Mouse (Mus musculus): ENCODE measurements around the gene Gja3. TPM values are rescaled to one million over a fixed set of nuclear protein-coding genes. Genes with fewer than 3 reads are reported as not detected.
"Not testable (repeated sequence)": the region's sequence is repeated elsewhere in the genome, so short reads cannot be mapped to it uniquely, and the experiment has no call there.

Gene Gja3
- polyA plus RNA-seq, 1 experiment from 2014 or later = 57.0 TPM

DNA sequence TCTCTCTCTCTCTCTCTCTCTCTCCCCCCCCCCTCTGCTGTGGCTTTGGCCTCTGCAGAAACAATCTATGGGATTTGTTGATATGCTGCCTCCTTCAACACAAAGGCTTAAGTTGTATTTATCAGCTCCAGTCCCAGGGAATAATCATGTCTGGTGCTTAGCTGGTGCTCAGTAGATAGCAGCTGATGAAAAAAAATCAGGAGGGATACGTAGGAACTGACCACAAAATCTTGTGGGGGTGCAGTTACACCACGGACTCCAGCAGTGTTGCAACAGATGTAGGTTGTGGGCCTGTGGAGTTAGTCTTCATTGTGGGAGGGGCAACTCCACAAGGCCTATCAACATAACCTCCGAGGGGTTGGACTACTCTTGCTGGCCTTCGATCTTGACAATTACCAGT, 38.0 kb upstream of the Gja3 start:
- H3K27me3 ChIP-seq (ENCODE audit: control insufficient read depth, insufficient read depth, low read length) = 0 out of 2 replicates have a peak, but pooled peaks cover 2% of the 10 kb centered on the region
- H3K27ac ChIP-seq (ENCODE audit: low read length) = no peak overlapping the region
- no peaks in the 10 kb centered on the region for H3K4me1 ChIP-seq (ENCODE audit: control insufficient read depth, insufficient read depth, low read length)
- WGBS = 53% methylated on average over 4 of the region's 4 CpGs
- no peaks in the 10 kb centered on the region for H3K9me3 ChIP-seq (replicated peaks; ENCODE audit: control insufficient read depth, low read length)
- no peaks in the 10 kb centered on the region for H3K36me3 ChIP-seq (ENCODE audit: control insufficient read depth, insufficient read depth)
- no peak overlapping the region for H3K4me3 ChIP-seq (ENCODE audit: low read length)
- no peak overlapping the region for H3K9ac ChIP-seq (ENCODE audit: low read length)
- ATAC-seq (replicated peaks; ENCODE audit: extremely low read depth, insufficient read depth, low FRiP score) = no peak
- H3K4me2 ChIP-seq (ENCODE audit: low read depth, low read length) = no peak overlapping the region

DNA sequence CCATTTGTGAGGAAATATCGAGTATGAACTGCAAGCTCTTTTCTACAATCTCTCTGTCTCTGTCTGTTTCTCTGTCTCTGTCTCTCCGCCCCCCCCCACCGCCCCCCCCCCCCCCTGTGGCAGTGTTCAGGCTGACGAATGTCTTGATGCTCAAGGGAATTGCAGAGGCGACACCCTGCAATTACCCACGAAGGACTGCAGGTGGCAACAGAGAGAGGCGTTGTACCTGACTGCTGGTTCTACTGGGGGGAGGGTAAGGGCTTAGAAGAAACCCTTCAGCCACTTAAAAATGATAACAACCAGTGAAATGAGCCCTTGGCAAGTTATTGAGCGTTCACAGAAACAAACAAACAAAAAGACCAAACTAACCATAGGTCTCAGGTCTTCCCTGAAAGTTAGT, 35.1 kb upstream of the Gja3 start:
- no peak for ATAC-seq (replicated peaks; ENCODE audit: extremely low read depth, insufficient read depth, low FRiP score)

DNA sequence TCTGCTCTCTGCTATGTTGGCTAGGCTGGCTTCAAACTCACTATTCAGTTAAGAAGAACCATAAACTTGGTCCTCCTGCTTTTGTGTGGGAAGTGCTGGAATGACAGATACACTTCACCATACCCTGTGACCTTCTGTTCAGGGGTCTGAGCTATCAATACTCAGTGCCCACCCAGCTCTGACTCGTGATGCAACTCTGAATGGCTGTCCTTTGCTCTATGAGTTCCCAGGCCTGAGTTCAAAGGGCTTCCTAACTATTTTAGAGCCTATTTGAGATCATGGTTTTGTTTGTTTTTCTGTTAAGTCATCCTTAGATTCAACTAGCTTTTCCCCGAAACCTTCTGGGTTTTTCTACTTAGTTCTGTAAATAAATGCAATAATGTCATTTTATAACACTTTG, 32.1 kb upstream of the Gja3 start:
- 58% methylated on average over 2 of the region's 2 CpGs for WGBS
- H3K9ac ChIP-seq (ENCODE audit: low read length) = no peak overlapping the region
- no peak overlapping the region for H3K4me3 ChIP-seq (ENCODE audit: low read length)
- H3K27ac ChIP-seq (ENCODE audit: low read length) = no peak overlapping the region
- H3K27me3 ChIP-seq (ENCODE audit: control insufficient read depth, insufficient read depth, low read length) = no peaks in the 10 kb centered on the region
- H3K4me2 ChIP-seq (ENCODE audit: low read depth, low read length) = no peak overlapping the region
- ATAC-seq (replicated peaks; ENCODE audit: extremely low read depth, insufficient read depth, low FRiP score) = no peak
- H3K4me1 ChIP-seq (ENCODE audit: control insufficient read depth, insufficient read depth, low read length) = peaks cover 4% of the 10 kb centered on the region
- H3K36me3 ChIP-seq (ENCODE audit: control insufficient read depth, insufficient read depth) = no peaks in the 10 kb centered on the region
- H3K9me3 ChIP-seq (replicated peaks; ENCODE audit: control insufficient read depth, low read length) = no peaks in the 10 kb centered on the region

More for the DNA sequence above, 35.1 kb upstream of the Gja3 start:
- WGBS = 10% methylated on average over 7 of the region's 8 CpGs
- no peak overlapping the region for H3K4me2 ChIP-seq (ENCODE audit: low read depth, low read length)
- no peak overlapping the region for H3K9ac ChIP-seq (ENCODE audit: low read length)
- H3K4me3 ChIP-seq (ENCODE audit: low read length) = no peak overlapping the region
- no peaks in the 10 kb centered on the region for H3K36me3 ChIP-seq (ENCODE audit: control insufficient read depth, insufficient read depth)
- H3K27ac ChIP-seq (ENCODE audit: low read length) = no peak overlapping the region
- no peaks in the 10 kb centered on the region for H3K4me1 ChIP-seq (ENCODE audit: control insufficient read depth, insufficient read depth, low read length)
- no peaks in the 10 kb centered on the region for H3K27me3 ChIP-seq (ENCODE audit: control insufficient read depth, insufficient read depth, low read length)
- no peaks in the 10 kb centered on the region for H3K9me3 ChIP-seq (replicated peaks; ENCODE audit: control insufficient read depth, low read length)

DNA sequence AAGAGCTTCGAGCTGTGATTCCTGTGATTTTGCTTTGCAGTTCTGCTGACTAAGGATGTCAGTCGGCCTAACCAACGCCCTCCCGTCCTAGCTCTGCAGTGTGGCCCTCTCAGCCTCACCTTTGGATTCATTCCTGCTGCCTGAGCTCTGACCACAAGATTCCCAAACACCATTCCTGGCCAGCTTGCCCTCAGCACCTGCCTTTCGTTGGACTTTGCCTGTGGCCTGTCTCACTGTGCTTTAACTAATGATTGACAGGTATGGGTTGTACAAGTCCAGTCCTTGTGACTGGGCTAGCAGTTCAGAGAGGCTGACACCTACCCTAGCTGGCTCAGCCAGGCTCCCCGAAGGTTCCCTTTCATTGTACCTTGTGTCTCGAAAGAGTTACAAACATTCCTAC, 31.2 kb upstream of the Gja3 start:
- H3K4me3 ChIP-seq (ENCODE audit: low read length) = no peak overlapping the region

DNA sequence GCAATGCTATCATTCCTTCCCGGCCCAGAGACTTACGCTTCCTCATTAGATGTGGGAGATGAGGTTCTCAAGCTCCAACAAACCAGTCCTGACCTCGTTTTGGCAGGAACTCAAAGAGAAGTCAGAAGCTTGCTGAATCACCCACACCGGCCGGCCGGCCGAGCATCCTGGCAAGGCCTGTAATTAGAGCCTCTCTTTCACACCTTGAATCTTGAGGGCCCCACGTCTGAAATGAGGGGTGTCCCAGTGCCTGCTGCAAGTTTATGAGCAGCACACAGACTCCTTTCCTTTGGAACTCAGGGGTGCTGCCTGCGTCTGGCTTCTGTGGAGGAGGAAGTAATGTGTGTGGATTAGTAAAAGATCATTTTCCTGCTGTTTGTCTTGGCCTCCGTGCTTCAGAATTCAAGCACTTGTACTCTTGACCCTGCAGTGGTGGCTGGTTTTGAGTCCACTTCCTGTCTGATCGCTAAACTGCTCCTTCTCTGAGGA, 26.3 kb upstream of the Gja3 start:
- ATAC-seq (replicated peaks; ENCODE audit: extremely low read depth, insufficient read depth, low FRiP score) = no peak
- no peaks in the 10 kb centered on the region for H3K36me3 ChIP-seq (ENCODE audit: control insufficient read depth, insufficient read depth)
- no peak overlapping the region for H3K9ac ChIP-seq (ENCODE audit: low read length)
- H3K4me3 ChIP-seq (ENCODE audit: low read length) = no peak overlapping the region
- H3K27me3 ChIP-seq (ENCODE audit: control insufficient read depth, insufficient read depth, low read length) = no peaks in the 10 kb centered on the region
- peaks cover 4% of the 10 kb centered on the region for H3K4me1 ChIP-seq (ENCODE audit: control insufficient read depth, insufficient read depth, low read length)
- H3K4me2 ChIP-seq (ENCODE audit: low read depth, low read length) = no peak overlapping the region
- no peaks in the 10 kb centered on the region for H3K9me3 ChIP-seq (replicated peaks; ENCODE audit: control insufficient read depth, low read length)
- H3K27ac ChIP-seq (ENCODE audit: low read length) = no peak overlapping the region
- 32% methylated on average over 11 of the region's 11 CpGs for WGBS

More for the DNA sequence above, 31.2 kb upstream of the Gja3 start:
- no peak overlapping the region for H3K4me2 ChIP-seq (ENCODE audit: low read depth, low read length)
- no peak overlapping the region for H3K9ac ChIP-seq (ENCODE audit: low read length)
- H3K36me3 ChIP-seq (ENCODE audit: control insufficient read depth, insufficient read depth) = no peaks in the 10 kb centered on the region
- peaks cover 4% of the 10 kb centered on the region for H3K4me1 ChIP-seq (ENCODE audit: control insufficient read depth, insufficient read depth, low read length)
- no peaks in the 10 kb centered on the region for H3K9me3 ChIP-seq (replicated peaks; ENCODE audit: control insufficient read depth, low read length)
- no peaks in the 10 kb centered on the region for H3K27me3 ChIP-seq (ENCODE audit: control insufficient read depth, insufficient read depth, low read length)
- WGBS = 81% methylated on average over 7 of the region's 7 CpGs
- ATAC-seq (replicated peaks; ENCODE audit: extremely low read depth, insufficient read depth, low FRiP score) = no peak
- no peak overlapping the region for H3K27ac ChIP-seq (ENCODE audit: low read length)

DNA sequence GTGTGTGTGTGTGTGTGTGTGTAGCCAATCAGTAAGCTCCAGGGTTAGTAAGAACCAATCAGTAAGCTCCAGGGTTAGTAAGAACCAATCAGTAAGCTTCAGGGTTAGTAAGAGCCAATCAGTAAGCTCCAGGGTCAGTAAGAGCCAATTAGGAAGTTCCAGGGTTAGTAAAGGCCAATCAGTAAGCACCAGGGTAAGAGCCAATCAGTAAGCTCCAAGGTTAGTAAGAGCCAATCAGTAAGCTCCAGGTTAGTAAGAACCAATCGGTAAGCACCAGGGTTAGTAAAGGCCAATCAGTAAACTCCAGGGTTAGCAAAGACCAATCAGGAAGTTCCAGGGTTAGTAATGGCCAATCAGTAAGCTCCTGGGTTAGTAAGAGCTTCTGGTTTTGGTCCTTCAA, 25.0 kb upstream of the Gja3 start:
- WGBS = 91% methylated on average over 1 of the region's 1 CpGs
- Histone ChIP-seq H3K9me3 (replicated peaks; ENCODE audit: control insufficient read depth, low read length) (no peaks in the 10 kb centered on the region), H3K9ac (ENCODE audit: low read length) (no peak overlapping the region), H3K36me3 (ENCODE audit: control insufficient read depth, insufficient read depth) (no peaks in the 10 kb centered on the region), H3K4me2 (ENCODE audit: low read depth, low read length) (no peak overlapping the region), H3K27ac (ENCODE audit: low read length) (no peak overlapping the region), H3K4me1 (ENCODE audit: control insufficient read depth, insufficient read depth, low read length) (peaks cover 4% of the 10 kb centered on the region), H3K4me3 (ENCODE audit: low read length) (no peak overlapping the region), H3K27me3 (ENCODE audit: control insufficient read depth, insufficient read depth, low read length) (no peaks in the 10 kb centered on the region)
- no peak for ATAC-seq (replicated peaks; ENCODE audit: extremely low read depth, insufficient read depth, low FRiP score)

DNA sequence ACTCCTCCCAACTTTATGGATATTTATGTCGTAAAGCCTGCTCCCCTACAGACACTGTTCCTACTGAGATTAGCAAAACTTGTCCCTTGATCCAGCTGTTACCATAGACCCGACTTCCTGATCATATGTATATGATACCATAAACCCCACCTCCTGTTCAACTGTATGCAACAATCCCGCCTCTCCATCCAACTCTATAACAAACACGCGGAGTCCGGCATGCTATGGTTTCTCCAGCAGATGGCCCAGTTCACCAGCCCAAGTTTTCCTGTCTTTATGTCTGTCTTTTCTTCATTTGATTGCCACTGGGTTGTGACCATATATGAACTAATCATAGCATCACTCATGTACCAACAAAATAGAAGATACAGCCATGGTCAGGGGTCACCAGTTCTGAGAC, 17.6 kb upstream of the Gja3 start:
- Histone ChIP-seq H3K9me3 (replicated peaks; ENCODE audit: control insufficient read depth, low read length) (no peaks in the 10 kb centered on the region), H3K27me3 (ENCODE audit: control insufficient read depth, insufficient read depth, low read length) (no peaks in the 10 kb centered on the region), H3K4me2 (ENCODE audit: low read depth, low read length) (no peak overlapping the region), H3K4me3 (ENCODE audit: low read length) (no peak overlapping the region), H3K4me1 (ENCODE audit: control insufficient read depth, insufficient read depth, low read length) (no peaks in the 10 kb centered on the region), H3K9ac (ENCODE audit: low read length) (no peak overlapping the region), H3K36me3 (ENCODE audit: control insufficient read depth, insufficient read depth) (no peaks in the 10 kb centered on the region), H3K27ac (ENCODE audit: low read length) (no peak overlapping the region)
- no peak for ATAC-seq (replicated peaks; ENCODE audit: extremely low read depth, insufficient read depth, low FRiP score)
- 80% methylated on average over 6 of the region's 6 CpGs for WGBS

DNA sequence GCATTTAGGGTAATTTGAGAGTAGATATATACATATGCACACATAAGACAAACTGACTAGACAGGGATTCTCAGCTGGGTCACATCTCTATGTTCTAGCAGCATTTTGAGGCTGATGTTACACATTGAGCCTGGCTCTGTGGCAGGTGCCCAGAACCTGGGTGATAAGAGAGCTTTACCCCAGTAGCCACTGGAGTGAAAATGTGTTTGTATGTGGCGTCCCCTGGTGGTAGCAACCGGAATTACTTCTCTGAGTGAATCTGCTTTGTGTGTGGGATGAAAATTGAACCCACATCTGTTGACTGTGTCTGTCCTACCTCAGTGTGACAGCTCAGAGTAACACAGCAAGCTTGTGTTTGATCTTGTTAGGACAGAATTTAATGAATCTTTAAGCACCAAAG, 12.0 kb upstream of the Gja3 start:
- H3K4me1 ChIP-seq (ENCODE audit: control insufficient read depth, insufficient read depth, low read length); H3K4me3 ChIP-seq (ENCODE audit: low read length); H3K36me3 ChIP-seq (ENCODE audit: control insufficient read depth, insufficient read depth); H3K27ac ChIP-seq (ENCODE audit: low read length); H3K27me3 ChIP-seq (ENCODE audit: control insufficient read depth, insufficient read depth, low read length); H3K9ac ChIP-seq (ENCODE audit: low read length); H3K9me3 ChIP-seq (replicated peaks; ENCODE audit: control insufficient read depth, low read length); H3K4me2 ChIP-seq (ENCODE audit: low read depth, low read length); ATAC-seq (replicated peaks; ENCODE audit: extremely low read depth, insufficient read depth, low FRiP score): not testable (repeated sequence)
- 0% methylated on average over 2 of the region's 2 CpGs for WGBS

DNA sequence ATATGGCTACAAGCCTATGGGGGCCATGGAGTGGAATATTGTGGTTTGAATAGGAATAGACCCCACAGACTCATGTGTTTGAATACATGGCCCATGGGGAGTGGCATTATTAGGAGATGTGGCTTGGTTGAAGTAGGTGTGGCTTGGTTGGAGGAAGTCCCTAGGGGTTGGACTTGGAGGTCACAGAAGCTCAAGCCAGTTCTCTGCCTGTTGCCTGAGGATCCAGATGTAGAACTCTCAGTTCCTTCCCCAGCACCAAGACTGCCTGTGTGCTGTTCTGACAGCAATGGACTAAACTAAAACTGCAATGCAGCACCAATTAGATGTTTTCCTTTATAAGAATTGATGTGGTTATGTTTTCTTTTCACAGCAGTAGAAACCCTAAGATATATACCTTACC, 8.2 kb upstream of the Gja3 start:
- H3K36me3 ChIP-seq (ENCODE audit: control insufficient read depth, insufficient read depth) = no peaks in the 10 kb centered on the region
- no peak overlapping the region for H3K9ac ChIP-seq (ENCODE audit: low read length)
- no peak overlapping the region for H3K4me3 ChIP-seq (ENCODE audit: low read length)
- no peak overlapping the region for H3K27ac ChIP-seq (ENCODE audit: low read length)
- H3K4me2 ChIP-seq (ENCODE audit: low read depth, low read length) = no peak overlapping the region
- ATAC-seq (replicated peaks; ENCODE audit: extremely low read depth, insufficient read depth, low FRiP score) = no peak
- H3K9me3 ChIP-seq (replicated peaks; ENCODE audit: control insufficient read depth, low read length) = no peaks in the 10 kb centered on the region
- H3K27me3 ChIP-seq (ENCODE audit: control insufficient read depth, insufficient read depth, low read length) = no peaks in the 10 kb centered on the region
- H3K4me1 ChIP-seq (ENCODE audit: control insufficient read depth, insufficient read depth, low read length) = no peaks in the 10 kb centered on the region

DNA sequence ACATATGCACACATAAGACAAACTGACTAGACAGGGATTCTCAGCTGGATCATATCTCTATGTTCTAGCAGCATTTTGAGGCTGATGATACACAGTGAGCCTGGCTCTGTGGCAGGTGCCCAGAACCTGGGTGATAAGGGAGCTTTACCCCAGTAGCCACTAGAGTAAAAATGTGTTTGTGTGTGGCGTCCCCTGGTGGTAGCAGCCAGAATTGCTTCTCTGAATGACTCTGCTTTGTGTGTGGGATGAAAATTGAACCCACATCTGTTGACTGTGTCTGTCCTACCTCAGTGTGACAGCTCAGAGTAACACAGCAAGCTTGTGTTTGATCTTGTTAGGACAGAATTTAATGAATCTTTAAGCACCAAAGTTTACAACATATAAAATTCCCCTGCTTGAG, 2.2 kb upstream of the Gja3 start:
- H3K9ac ChIP-seq (ENCODE audit: low read length); H3K36me3 ChIP-seq (ENCODE audit: control insufficient read depth, insufficient read depth); H3K9me3 ChIP-seq (replicated peaks; ENCODE audit: control insufficient read depth, low read length); H3K4me2 ChIP-seq (ENCODE audit: low read depth, low read length); H3K4me3 ChIP-seq (ENCODE audit: low read length); ATAC-seq (replicated peaks; ENCODE audit: extremely low read depth, insufficient read depth, low FRiP score); H3K4me1 ChIP-seq (ENCODE audit: control insufficient read depth, insufficient read depth, low read length); H3K27ac ChIP-seq (ENCODE audit: low read length): not testable (repeated sequence)
- H3K27me3 ChIP-seq (ENCODE audit: control insufficient read depth, insufficient read depth, low read length) = peaks cover 22% of the 10 kb centered on the region
- 0% methylated on average over 1 of the region's 1 CpGs for WGBS

Data from heart, embryonic 16.5 days (tissue).